Mouse (Mus musculus): ENCODE data around the gene Apobec1. TPM values are rescaled to one million over a fixed set of nuclear protein-coding genes. Genes with fewer than 3 reads are reported as not detected.
"Not testable (repeated sequence)": the region's sequence is repeated elsewhere in the genome, so short reads cannot be mapped to it uniquely, and the experiment has no call there.

Gene Apobec1
- polyA plus RNA-seq, 1 experiment: 14.6 TPM

DNA sequence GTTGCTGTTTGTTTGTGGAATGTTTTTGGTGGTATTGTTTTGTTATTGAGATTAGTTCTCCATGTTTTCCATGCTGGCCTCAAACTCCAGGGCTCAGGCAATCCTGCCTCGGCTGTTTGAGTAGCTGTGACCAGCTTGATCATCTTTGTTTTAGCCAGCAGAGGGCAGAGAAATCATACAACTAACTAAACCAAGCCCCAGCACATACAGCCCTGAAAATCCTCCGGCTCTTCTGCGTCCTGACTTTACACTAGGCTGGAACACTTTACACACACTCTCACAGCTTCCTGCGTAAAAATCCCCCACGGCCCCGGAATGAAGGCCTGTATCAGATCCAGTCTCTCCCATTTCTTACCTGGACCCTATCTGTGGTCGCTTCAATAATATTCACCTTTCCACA, 6.6 kb downstream of the Apobec1 start:
- Histone ChIP-seq H3K4me3 (ENCODE audit: insufficient read depth, low read depth, low read length) (no peak overlapping the region), H3K4me1 (ENCODE audit: control insufficient read depth, insufficient read depth, insufficient read length, low read length) (peaks cover 8% of the 10 kb centered on the region), H3K27ac (replicated peaks; ENCODE audit: low read depth, low read length) (0 out of 2 replicates have a peak overlapping the region, but pooled peaks have one; percentile 17)

DNA sequence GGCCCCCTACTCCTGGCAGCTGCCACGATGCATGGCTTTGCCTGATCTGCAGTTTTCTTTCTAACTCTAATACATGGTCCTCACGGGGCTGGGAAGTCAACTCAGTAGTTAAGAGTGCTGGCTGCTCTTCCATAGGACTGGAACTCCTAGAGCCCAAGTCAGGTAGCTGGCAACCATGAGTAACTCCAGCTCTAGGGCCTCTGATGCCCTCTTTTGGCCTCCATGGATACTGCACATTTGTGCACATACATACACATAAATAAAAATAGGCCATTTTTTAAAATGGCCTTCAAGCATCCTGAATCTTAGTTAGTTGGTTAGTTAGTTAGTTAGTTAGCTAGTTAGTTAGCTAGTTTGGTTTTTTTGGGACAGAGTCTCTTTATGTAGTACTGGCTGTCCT, 9.3 kb downstream of the Apobec1 start:
- Histone ChIP-seq H3K4me1 (ENCODE audit: control insufficient read depth, insufficient read depth, insufficient read length, low read length) (no peaks in the 10 kb centered on the region), H3K4me3 (ENCODE audit: insufficient read depth, low read depth, low read length) (no peak overlapping the region), H3K27ac (replicated peaks; ENCODE audit: low read depth, low read length) (no peak overlapping the region)

DNA sequence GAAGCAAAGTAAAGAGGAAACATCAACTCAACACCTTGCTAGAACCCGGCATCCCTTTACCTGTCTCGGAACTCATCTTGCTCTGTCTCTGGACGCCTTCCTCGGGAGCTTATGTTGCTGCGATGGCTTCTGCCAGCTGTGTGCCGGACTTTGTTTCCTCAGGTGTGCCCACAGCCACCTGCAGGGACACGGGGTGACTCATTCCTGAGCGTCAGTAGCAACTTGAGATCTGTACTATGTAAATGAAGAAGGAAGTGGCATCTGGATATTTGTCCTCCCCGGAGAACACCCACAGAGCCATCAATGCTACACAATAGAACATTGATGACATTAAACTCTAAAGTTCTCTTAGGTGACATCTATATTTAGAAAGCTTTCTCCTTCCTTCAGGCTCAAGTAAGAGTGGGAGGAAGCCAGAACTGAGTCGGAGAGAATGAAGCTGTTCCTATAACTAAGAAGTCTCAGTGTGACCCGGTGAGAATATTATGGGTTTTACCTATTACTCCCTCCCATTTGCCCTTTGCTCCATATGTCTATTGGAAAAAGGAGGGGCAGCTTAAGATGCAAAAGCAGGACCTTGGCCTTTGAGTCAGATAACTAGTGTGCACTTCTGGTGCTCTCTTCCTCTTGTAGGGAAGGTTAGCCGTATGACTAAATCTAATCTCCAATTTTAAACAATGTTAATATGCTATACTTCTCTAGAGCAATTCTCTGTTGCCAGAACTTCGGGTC, 11.1 kb downstream of the Apobec1 start:
- H3K4me3 ChIP-seq (ENCODE audit: insufficient read depth, low read depth, low read length): no peak overlapping the region
- no peaks in the 10 kb centered on the region for H3K4me1 ChIP-seq (ENCODE audit: control insufficient read depth, insufficient read depth, insufficient read length, low read length)
- H3K27ac ChIP-seq (replicated peaks; ENCODE audit: low read depth, low read length): no peak overlapping the region

DNA sequence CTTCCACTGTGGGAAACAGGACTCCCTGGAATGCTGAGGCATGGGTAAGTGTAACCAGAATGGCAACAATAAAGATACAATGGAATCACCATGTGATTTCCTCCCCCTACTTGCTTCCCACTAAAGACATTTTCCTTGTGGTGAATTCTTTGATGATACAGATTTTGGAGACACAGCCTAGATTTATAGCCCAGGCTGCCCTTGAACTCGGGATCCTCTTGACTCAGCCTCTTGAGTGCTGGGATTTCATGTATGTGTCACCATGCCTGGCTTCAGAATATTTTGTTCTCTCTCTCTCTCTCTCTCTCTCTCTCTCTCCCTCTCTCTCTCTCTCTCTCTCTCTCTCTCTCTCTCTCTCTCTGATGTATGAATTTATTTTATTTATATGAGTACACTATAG, 23.2 kb downstream of the Apobec1 start:
- Histone ChIP-seq H3K4me1 (ENCODE audit: control insufficient read depth, insufficient read depth, insufficient read length, low read length) (no peaks in the 10 kb centered on the region), H3K27ac (replicated peaks; ENCODE audit: low read depth, low read length) (no peak overlapping the region), H3K4me3 (ENCODE audit: insufficient read depth, low read depth, low read length) (no peak overlapping the region)

DNA sequence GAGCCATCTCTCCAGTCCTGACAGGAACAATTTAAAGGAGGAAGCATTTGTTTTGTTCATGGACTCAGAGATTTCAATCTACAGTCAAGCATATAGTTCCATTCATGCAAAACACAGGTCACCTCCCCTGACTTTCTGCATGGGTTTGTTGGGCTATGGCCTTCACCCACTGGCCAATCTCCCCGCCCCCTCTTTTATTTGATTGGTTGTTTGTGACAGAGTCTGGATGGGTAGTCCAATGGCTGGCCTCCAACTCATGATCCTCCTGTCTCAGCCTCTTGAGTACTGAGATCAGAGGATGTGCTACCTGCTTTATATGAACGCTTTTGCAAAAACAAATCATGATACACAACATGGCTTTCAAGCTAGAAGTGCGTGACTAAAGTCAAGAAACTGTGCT, 25.2 kb downstream of the Apobec1 start:
- no peak overlapping the region for H3K4me3 ChIP-seq (ENCODE audit: insufficient read depth, low read depth, low read length)
- H3K27ac ChIP-seq (replicated peaks; ENCODE audit: low read depth, low read length): no peak overlapping the region

DNA sequence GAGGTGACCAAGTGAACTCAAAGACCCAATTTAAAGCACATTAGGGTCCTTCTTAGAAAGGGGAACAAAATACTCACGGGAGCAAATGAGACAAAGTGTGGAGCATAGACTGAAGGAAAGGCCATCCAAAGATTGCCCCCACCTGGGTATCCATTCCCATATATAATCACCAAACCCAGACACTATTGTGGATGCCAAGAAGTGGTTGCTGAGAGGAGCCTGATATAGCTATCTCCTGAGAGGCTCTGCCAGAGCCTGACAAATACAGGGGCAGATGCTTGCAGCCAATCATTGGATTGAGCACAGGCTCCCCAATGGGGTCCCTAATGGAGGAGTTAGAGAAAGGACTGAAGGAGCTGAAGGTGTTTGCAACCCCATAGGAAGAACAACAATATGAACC, 27.2 kb downstream of the Apobec1 start:
- H3K27ac ChIP-seq (replicated peaks; ENCODE audit: low read depth, low read length); H3K4me3 ChIP-seq (ENCODE audit: insufficient read depth, low read depth, low read length): not testable (repeated sequence)

More for the DNA sequence above, 25.2 kb downstream of the Apobec1 start:
- 0 out of 2 replicates have a peak, but pooled peaks cover 2% of the 10 kb centered on the region for H3K4me1 ChIP-seq (ENCODE audit: control insufficient read depth, insufficient read depth, insufficient read length, low read length)

DNA sequence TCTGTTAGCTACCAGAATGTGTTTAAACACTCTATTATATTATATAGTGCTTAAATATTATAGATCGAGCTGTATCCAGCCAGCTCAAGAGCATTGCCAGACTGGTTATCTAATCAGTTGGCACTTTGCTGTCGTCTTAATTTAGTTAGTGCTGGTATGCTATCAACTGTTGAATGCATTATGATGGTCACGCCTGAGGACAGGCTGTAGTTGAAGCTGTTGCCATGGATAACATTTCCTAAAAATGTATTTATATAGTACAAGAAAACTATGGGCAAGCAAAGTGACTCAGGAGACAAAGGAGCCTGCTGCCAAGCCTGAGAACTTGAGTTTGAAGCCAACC, 30.7 kb downstream of the Apobec1 start:
- H3K4me3 ChIP-seq (ENCODE audit: insufficient read depth, low read depth, low read length): no peak overlapping the region
- peak overlapping the region; percentile 61 for H3K27ac ChIP-seq (replicated peaks; ENCODE audit: low read depth, low read length)
- H3K4me1 ChIP-seq (ENCODE audit: control insufficient read depth, insufficient read depth, insufficient read length, low read length): 0 out of 2 replicates have a peak, but pooled peaks cover 2% of the 10 kb centered on the region

More for the DNA sequence above, 27.2 kb downstream of the Apobec1 start:
- not testable (repeated sequence) for H3K4me1 ChIP-seq (ENCODE audit: control insufficient read depth, insufficient read depth, insufficient read length, low read length)

DNA sequence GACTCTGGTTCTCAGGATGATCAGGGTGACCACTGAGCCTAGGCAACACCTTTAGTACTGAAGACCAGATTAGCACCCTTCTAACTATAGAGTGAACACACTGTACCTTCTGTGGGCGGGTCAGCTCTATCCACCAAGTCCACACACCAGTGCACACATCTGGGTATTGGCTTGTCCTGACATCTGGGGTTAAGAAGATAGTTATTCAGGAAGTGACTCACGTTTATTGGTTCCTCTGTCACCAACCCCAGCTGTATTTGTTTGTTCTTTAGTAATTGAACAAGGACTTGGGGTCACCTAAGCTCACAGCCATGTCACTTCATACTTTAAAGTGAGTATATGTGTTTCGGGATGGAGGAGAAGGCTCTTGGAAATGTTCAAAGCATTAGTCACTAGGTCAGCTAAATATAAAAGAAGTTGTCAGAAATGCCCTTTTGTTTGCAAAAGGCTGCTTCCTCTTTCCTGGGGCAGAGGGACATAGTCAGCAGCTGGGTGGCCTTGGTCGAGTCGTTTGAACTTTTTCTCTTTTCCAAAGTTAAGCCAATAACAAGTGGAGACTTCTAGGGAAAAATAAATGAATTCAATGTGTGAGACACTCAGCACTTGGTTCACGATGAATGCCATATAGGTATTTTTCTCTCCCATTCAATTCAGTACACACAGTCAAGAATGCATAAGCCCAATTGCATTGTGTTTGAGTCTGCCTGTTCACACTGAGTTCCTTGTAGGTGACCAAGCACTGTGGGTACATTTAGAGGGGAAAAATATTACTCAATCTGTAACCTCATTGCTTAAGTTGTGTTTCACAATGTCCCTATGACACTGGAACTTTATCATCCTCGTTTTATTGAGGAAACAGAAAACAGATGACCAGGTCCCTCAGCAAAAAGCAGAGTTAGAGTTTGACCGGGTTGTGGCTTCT, 31.3 kb downstream of the Apobec1 start:
- Histone ChIP-seq H3K4me1 (ENCODE audit: control insufficient read depth, insufficient read depth, insufficient read length, low read length) (0 out of 2 replicates have a peak, but pooled peaks cover 2% of the 10 kb centered on the region), H3K4me3 (ENCODE audit: insufficient read depth, low read depth, low read length) (no peak overlapping the region), H3K27ac (replicated peaks; ENCODE audit: low read depth, low read length) (peak overlapping the region; percentile 15; the same call in 1 of the 2 replicates)

DNA sequence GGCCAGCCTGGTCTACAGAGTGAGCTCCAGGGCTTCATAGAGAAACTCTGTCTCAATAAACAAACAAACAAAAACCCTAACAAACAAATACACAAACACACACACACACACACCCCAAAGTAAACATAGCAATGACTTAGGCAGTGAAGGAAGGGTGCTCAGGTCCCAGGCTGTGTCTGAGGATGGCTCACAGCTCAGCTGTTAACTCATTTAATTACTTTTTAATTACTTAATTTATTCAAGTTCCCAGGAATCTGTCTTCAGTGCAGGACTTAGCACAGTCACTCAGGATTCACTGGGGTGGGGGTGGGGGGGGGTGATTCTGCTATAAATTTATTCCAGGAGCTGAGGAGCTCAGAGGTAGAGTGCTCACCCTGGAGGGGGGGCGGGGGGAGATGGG, 32.5 kb downstream of the Apobec1 start:
- no peak overlapping the region for H3K27ac ChIP-seq (replicated peaks; ENCODE audit: low read depth, low read length)
- H3K4me1 ChIP-seq (ENCODE audit: control insufficient read depth, insufficient read depth, insufficient read length, low read length): 0 out of 2 replicates have a peak, but pooled peaks cover 2% of the 10 kb centered on the region
- no peak overlapping the region for H3K4me3 ChIP-seq (ENCODE audit: insufficient read depth, low read depth, low read length)

DNA sequence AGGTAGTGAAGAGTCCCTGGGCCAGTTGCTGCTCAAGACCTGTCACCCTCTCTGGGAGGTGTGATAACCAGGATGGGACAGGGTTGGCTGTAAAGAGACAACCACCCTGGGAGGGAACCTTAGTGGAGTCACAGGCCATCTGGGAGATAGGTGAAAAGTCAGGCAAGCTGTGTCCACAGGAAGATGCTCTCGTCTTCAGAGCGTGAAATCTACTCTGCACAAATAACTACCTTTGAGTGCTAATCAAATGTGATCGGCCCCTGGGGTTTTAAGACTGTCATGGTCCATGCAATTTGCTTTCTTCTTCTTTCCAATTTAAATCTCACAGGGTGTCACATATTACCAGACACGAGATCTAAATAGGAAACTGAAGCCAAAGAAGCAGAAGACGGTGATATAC, 33.1 kb downstream of the Apobec1 start:
- 0 out of 2 replicates have a peak, but pooled peaks cover 2% of the 10 kb centered on the region for H3K4me1 ChIP-seq (ENCODE audit: control insufficient read depth, insufficient read depth, insufficient read length, low read length)
- H3K4me3 ChIP-seq (ENCODE audit: insufficient read depth, low read depth, low read length): no peak overlapping the region
- no peak overlapping the region for H3K27ac ChIP-seq (replicated peaks; ENCODE audit: low read depth, low read length)

DNA sequence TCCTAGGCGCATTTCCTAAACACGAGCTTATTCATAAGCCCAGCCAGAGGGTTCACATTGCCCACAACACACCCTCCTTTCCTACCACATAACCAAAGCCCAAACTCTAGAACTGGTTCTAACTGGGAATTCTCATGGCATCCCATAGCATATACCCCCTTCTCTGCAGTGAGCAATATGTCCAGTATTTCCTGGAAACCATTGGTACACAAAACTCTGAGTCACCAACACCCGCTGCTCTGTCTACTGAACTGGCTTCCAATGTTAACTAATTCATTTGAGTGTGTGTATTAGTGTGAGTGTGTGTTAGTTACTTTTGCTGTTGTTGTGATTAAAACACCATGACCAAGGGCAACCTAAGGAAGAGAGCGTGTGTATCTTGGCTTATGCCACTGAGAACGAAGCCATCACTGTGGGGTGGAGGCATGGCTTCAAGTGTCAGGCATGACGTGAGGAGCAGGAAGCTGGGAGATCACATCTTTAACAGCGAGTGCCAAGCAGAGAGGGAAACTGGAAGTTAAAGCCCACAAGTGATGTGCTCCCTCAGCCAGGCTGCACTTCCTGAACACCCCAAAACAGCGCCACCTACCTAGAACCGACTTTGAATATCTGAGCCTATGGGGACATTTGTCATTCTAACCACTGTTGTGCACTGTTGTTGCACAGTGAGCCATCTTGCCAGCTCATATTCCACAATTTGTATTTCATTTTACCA, 37.0 kb downstream of the Apobec1 start:
- Histone ChIP-seq H3K4me1 (ENCODE audit: control insufficient read depth, insufficient read depth, insufficient read length, low read length) (no peaks in the 10 kb centered on the region), H3K4me3 (ENCODE audit: insufficient read depth, low read depth, low read length) (no peak overlapping the region), H3K27ac (replicated peaks; ENCODE audit: low read depth, low read length) (no peak overlapping the region)

DNA sequence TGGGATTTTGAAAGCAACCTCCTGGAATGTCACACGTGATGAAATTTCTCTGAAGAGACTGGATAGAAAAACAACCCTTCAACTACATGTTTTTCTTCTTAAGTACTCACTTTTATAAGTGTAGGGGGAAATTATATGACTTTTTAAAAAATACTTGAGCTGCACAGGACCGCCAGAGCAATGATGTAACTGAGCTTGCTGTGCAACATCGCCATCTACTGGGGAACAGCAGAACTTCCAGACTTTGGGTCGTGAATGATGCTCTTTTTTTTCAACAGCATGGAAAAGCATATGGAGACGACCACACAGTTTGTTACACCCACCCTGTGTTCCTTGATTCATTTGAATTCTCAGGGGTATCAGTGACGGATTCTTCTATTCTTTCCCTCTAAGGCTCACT, 39.8 kb downstream of the Apobec1 start:
- Histone ChIP-seq H3K4me1 (ENCODE audit: control insufficient read depth, insufficient read depth, insufficient read length, low read length) (no peaks in the 10 kb centered on the region), H3K27ac (replicated peaks; ENCODE audit: low read depth, low read length) (no peak overlapping the region), H3K4me3 (ENCODE audit: insufficient read depth, low read depth, low read length) (no peak overlapping the region)

DNA sequence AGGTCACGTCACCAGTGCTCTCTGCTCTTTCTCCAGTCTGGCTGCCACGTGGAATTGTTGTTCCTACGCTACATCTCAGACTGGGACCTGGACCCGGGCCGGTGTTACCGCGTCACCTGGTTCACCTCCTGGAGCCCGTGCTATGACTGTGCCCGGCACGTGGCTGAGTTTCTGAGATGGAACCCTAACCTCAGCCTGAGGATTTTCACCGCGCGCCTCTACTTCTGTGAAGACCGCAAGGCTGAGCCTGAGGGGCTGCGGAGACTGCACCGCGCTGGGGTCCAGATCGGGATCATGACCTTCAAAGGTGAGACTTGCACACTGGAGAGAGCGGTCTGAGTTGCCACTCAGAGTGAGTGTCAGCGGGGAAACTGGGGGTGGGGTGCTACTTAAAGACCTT, 41.2 kb downstream of the Apobec1 start:
- H3K4me1 ChIP-seq (ENCODE audit: control insufficient read depth, insufficient read depth, insufficient read length, low read length): no peaks in the 10 kb centered on the region
- H3K4me3 ChIP-seq (ENCODE audit: insufficient read depth, low read depth, low read length): no peak overlapping the region
- no peak overlapping the region for H3K27ac ChIP-seq (replicated peaks; ENCODE audit: low read depth, low read length)

DNA sequence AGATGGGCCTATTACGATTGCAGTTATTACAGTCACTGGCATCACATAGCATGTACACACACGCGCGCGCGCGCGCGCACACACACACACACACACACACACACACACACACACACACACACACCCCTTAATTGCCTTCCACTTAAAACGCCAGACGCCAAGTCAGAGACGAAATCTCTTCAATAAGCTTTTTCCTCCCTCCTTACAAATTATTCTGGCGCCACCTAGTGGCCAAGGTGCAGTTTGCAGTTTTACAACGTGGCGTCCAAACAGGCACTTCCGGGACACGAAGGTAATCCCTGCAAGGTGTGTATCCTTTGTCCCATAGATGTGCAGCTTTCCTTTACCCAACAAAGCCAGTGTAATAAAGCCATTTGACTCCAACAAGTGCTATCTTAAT, 41.8 kb downstream of the Apobec1 start:
- Histone ChIP-seq H3K4me1 (ENCODE audit: control insufficient read depth, insufficient read depth, insufficient read length, low read length) (no peaks in the 10 kb centered on the region), H3K4me3 (ENCODE audit: insufficient read depth, low read depth, low read length) (peak overlapping the region; percentile 35), H3K27ac (replicated peaks; ENCODE audit: low read depth, low read length) (no peak overlapping the region)

DNA sequence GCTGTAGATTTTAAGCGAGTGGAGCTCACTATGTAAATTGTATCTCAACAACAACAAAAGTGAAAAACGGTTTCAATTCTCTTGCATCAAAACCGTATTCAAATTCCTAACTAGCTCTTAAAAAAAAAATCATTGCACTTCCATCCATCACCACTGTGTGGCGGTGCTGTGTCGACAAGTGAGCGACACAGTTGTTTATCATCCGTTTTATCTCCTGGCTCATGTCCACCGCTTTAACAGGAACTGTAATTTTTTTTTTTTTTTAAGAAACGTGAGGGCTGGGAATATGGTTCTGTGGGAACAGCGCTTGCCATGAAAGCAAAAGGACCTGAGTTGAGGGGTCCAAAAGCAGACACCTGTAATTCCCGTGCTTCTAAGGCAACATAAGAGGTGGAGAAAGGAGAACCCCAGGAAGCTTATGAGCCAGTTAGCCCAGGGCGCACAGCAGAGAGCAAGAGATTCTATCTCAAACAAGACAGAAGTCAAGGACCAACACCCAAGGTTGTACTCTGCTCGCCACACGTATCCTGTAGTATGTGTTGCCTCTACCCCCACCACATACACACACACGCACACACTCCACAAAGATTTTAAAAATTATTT, 45.2 kb downstream of the Apobec1 start:
- Histone ChIP-seq H3K4me3 (ENCODE audit: insufficient read depth, low read depth, low read length) (no peak overlapping the region), H3K27ac (replicated peaks; ENCODE audit: low read depth, low read length) (no peak overlapping the region), H3K4me1 (ENCODE audit: control insufficient read depth, insufficient read depth, insufficient read length, low read length) (no peaks in the 10 kb centered on the region)

All from brown adipose tissue, adult 24 weeks (tissue).